Mouse (Mus musculus): ENCODE measurements around the gene 2310061N02Rik. TPM values are rescaled to one million over a fixed set of nuclear protein-coding genes. Genes with fewer than 3 reads are reported as not detected.
A peak's percentile ranks its signal among the peaks of the same experiment; 100 is the strongest.

2310061N02Rik gene
- polyA plus RNA-seq, 1 experiment, result not detected

- no peak overlapping the region for H3K9ac ChIP-seq (ENCODE audit: low read depth, poor library complexity, severe bottlenecking)
- no peaks in the 10 kb centered on the region for H3K36me3 ChIP-seq (ENCODE audit: control insufficient read depth, insufficient read depth, low read length, poor library complexity, severe bottlenecking)
- H3K27ac ChIP-seq (ENCODE audit: insufficient read depth, low read length), result no peak overlapping the region
- H3K4me3 ChIP-seq (ENCODE audit: low read depth, low read length), result no peak overlapping the region
- H3K27me3 ChIP-seq (ENCODE audit: control insufficient read depth, insufficient read depth, low read length, poor library complexity, severe bottlenecking), result no peaks in the 10 kb centered on the region
- TF ChIP-seq CTCF (IDR thresholded peaks at IDR 0.05; ENCODE audit: low read depth, low read length) (no peak), POLR2A (IDR thresholded peaks at IDR 0.05; ENCODE audit: insufficient read depth, low read length) (no peak), EP300 (IDR thresholded peaks at IDR 0.05; ENCODE audit: insufficient read depth, low read depth, low read length) (no peak)
- H3K9me3 ChIP-seq (replicated peaks; ENCODE audit: control insufficient read depth, insufficient read depth, low read length, poor library complexity, severe bottlenecking), result no peaks in the 10 kb centered on the region
- H3K4me1 ChIP-seq (ENCODE audit: control insufficient read depth, insufficient read depth, low read length), result no peaks in the 10 kb centered on the region
Measured at GRCm38 (mm10) chr16:88681282-88681681, 26.5 kb downstream of the 2310061N02Rik start.

GRCm38 (mm10) chr16:88679099-88679498, 28.7 kb downstream of the 2310061N02Rik start:
- TF ChIP-seq CTCF (IDR thresholded peaks at IDR 0.05; ENCODE audit: low read depth, low read length) (no peak), EP300 (IDR thresholded peaks at IDR 0.05; ENCODE audit: insufficient read depth, low read depth, low read length) (no peak), POLR2A (IDR thresholded peaks at IDR 0.05; ENCODE audit: insufficient read depth, low read length) (no peak)

GRCm38 (mm10) chr16:88671571-88671970, 36.2 kb downstream of the 2310061N02Rik start, which contains the start of gene Krtap27-1:
TSS of gene Krtap27-1 (minus strand) at chr16:88671671.
- no peak within 1 kb of the TSS for H3K27ac ChIP-seq (ENCODE audit: insufficient read depth, low read length)
- no peaks in the 10 kb centered on the region for H3K9me3 ChIP-seq (replicated peaks; ENCODE audit: control insufficient read depth, insufficient read depth, low read length, poor library complexity, severe bottlenecking)
- TF ChIP-seq POLR2A (IDR thresholded peaks at IDR 0.05; ENCODE audit: insufficient read depth, low read length) (no peak), EP300 (IDR thresholded peaks at IDR 0.05; ENCODE audit: insufficient read depth, low read depth, low read length) (no peak), CTCF (IDR thresholded peaks at IDR 0.05; ENCODE audit: low read depth, low read length) (no peak)
- H3K36me3 ChIP-seq (ENCODE audit: control insufficient read depth, insufficient read depth, low read length, poor library complexity, severe bottlenecking), result no peaks in the 10 kb centered on the region
- H3K4me1 ChIP-seq (ENCODE audit: control insufficient read depth, insufficient read depth, low read length), result no peaks in the 10 kb centered on the region
- H3K4me3 ChIP-seq (ENCODE audit: low read depth, low read length), result no peak within 1 kb of the TSS
- H3K27me3 ChIP-seq (ENCODE audit: control insufficient read depth, insufficient read depth, low read length, poor library complexity, severe bottlenecking), result no peaks in the 10 kb centered on the region
- no peak within 1 kb of the TSS for H3K9ac ChIP-seq (ENCODE audit: low read depth, poor library complexity, severe bottlenecking)

More at GRCm38 (mm10) chr16:88679099-88679498, 28.7 kb downstream of the 2310061N02Rik start:
- no peak overlapping the region for H3K27ac ChIP-seq (ENCODE audit: insufficient read depth, low read length)
- H3K36me3 ChIP-seq (ENCODE audit: control insufficient read depth, insufficient read depth, low read length, poor library complexity, severe bottlenecking), result no peaks in the 10 kb centered on the region
- H3K4me1 ChIP-seq (ENCODE audit: control insufficient read depth, insufficient read depth, low read length), result no peaks in the 10 kb centered on the region
- H3K9me3 ChIP-seq (replicated peaks; ENCODE audit: control insufficient read depth, insufficient read depth, low read length, poor library complexity, severe bottlenecking), result no peaks in the 10 kb centered on the region
- no peak overlapping the region for H3K4me3 ChIP-seq (ENCODE audit: low read depth, low read length)
- no peaks in the 10 kb centered on the region for H3K27me3 ChIP-seq (ENCODE audit: control insufficient read depth, insufficient read depth, low read length, poor library complexity, severe bottlenecking)
- H3K9ac ChIP-seq (ENCODE audit: low read depth, poor library complexity, severe bottlenecking), result no peak overlapping the region

- no peaks in the 10 kb centered on the region for H3K27me3 ChIP-seq (ENCODE audit: control insufficient read depth, insufficient read depth, low read length, poor library complexity, severe bottlenecking)
- TF ChIP-seq CTCF (IDR thresholded peaks at IDR 0.05; ENCODE audit: low read depth, low read length) (peak; percentile 17), EP300 (IDR thresholded peaks at IDR 0.05; ENCODE audit: insufficient read depth, low read depth, low read length) (no peak)
- no peaks in the 10 kb centered on the region for H3K4me1 ChIP-seq (ENCODE audit: control insufficient read depth, insufficient read depth, low read length)
- no peaks in the 10 kb centered on the region for H3K9me3 ChIP-seq (replicated peaks; ENCODE audit: control insufficient read depth, insufficient read depth, low read length, poor library complexity, severe bottlenecking)
- no peak overlapping the region for H3K4me3 ChIP-seq (ENCODE audit: low read depth, low read length)
- no peaks in the 10 kb centered on the region for H3K36me3 ChIP-seq (ENCODE audit: control insufficient read depth, insufficient read depth, low read length, poor library complexity, severe bottlenecking)
- H3K9ac ChIP-seq (ENCODE audit: low read depth, poor library complexity, severe bottlenecking), result no peak overlapping the region
- H3K27ac ChIP-seq (ENCODE audit: insufficient read depth, low read length), result no peak overlapping the region
Measured at GRCm38 (mm10) chr16:88657426-88657825, 50.3 kb downstream of the 2310061N02Rik start.

Other genes starting within 250 kb of the 2310061N02Rik start
- gene Cldn17, start 201.0 kb downstream of the 2310061N02Rik start, polyA plus RNA-seq (2011; ENCODE audit: insufficient read depth, insufficient read length, low read depth, missing spikeins), result not detected in 2 replicates
- gene Cldn8, start 144.8 kb downstream of the 2310061N02Rik start, polyA plus RNA-seq (2011; ENCODE audit: insufficient read depth, insufficient read length, low read depth, missing spikeins), result not detected in 2 replicates
- gene Krtap24-1, start 95.7 kb downstream of the 2310061N02Rik start, polyA plus RNA-seq (2011; ENCODE audit: insufficient read depth, insufficient read length, low read depth, missing spikeins), result not detected in 2 replicates
- gene 2310079G19Rik, start 80.3 kb downstream of the 2310061N02Rik start, polyA plus RNA-seq (2011; ENCODE audit: insufficient read depth, insufficient read length, low read depth, missing spikeins), result not detected in 2 replicates
- gene Krtap26-1, start 60.2 kb downstream of the 2310061N02Rik start, polyA plus RNA-seq (2011; ENCODE audit: insufficient read depth, insufficient read length, low read depth, missing spikeins), result not detected in 2 replicates
- not detected in 2 replicates for gene Krtap27-1, start 36.3 kb downstream of the 2310061N02Rik start, polyA plus RNA-seq (2011; ENCODE audit: insufficient read depth, insufficient read length, low read depth, missing spikeins)
- gene Krtap13-1, start 20.9 kb upstream of the 2310061N02Rik start, polyA plus RNA-seq (2011; ENCODE audit: insufficient read depth, insufficient read length, low read depth, missing spikeins), result not detected in 2 replicates
- gene Krtap13, start 43.7 kb upstream of the 2310061N02Rik start, polyA plus RNA-seq (2011; ENCODE audit: insufficient read depth, insufficient read length, low read depth, missing spikeins), result not detected in 2 replicates
- not detected in 2 replicates for gene 2310034C09Rik, start 50.9 kb upstream of the 2310061N02Rik start, polyA plus RNA-seq (2011; ENCODE audit: insufficient read depth, insufficient read length, low read depth, missing spikeins)
- gene 2310057N15Rik, start 66.2 kb upstream of the 2310061N02Rik start, polyA plus RNA-seq (2011; ENCODE audit: insufficient read depth, insufficient read length, low read depth, missing spikeins), result not detected in 2 replicates
- gene Gm5965, start 69.9 kb upstream of the 2310061N02Rik start, polyA plus RNA-seq (2011; ENCODE audit: insufficient read depth, insufficient read length, low read depth, missing spikeins), result not detected in 2 replicates
- not detected in 2 replicates for gene Gm20741, start 104.3 kb upstream of the 2310061N02Rik start, polyA plus RNA-seq (2011; ENCODE audit: insufficient read depth, insufficient read length, low read depth, missing spikeins)
- gene Krtap15, start 112.3 kb upstream of the 2310061N02Rik start, polyA plus RNA-seq (2011; ENCODE audit: insufficient read depth, insufficient read length, low read depth, missing spikeins), result not detected in 2 replicates
- gene Krtap14, start 118.2 kb upstream of the 2310061N02Rik start, polyA plus RNA-seq (2011; ENCODE audit: insufficient read depth, insufficient read length, low read depth, missing spikeins), result not detected in 2 replicates
- not detected in 2 replicates for gene Krtap19-1, start 161.4 kb upstream of the 2310061N02Rik start, polyA plus RNA-seq (2011; ENCODE audit: insufficient read depth, insufficient read length, low read depth, missing spikeins)
- not detected in 2 replicates for gene Krtap19-2, start 166.3 kb upstream of the 2310061N02Rik start, polyA plus RNA-seq (2011; ENCODE audit: insufficient read depth, insufficient read length, low read depth, missing spikeins)
- not detected in 2 replicates for gene Krtap19-3, start 170.1 kb upstream of the 2310061N02Rik start, polyA plus RNA-seq (2011; ENCODE audit: insufficient read depth, insufficient read length, low read depth, missing spikeins)
- not detected in 2 replicates for gene Krtap19-4, start 177.1 kb upstream of the 2310061N02Rik start, polyA plus RNA-seq (2011; ENCODE audit: insufficient read depth, insufficient read length, low read depth, missing spikeins)
- gene Krtap19-5, start 188.5 kb upstream of the 2310061N02Rik start, polyA plus RNA-seq (2011; ENCODE audit: insufficient read depth, insufficient read length, low read depth, missing spikeins), result not detected in 2 replicates
- gene Krtap19-9b, start 224.3 kb upstream of the 2310061N02Rik start, polyA plus RNA-seq (2011; ENCODE audit: insufficient read depth, insufficient read length, low read depth, missing spikeins), result not detected in 2 replicates